Mouse (Mus musculus): ENCODE measurements around the gene Txlng. TPM values are rescaled to one million over a fixed set of nuclear protein-coding genes. Genes with fewer than 3 reads are reported as not detected.
"Not testable (repeated sequence)": the region's sequence is repeated elsewhere in the genome, so short reads cannot be mapped to it uniquely, and the experiment has no call there.

Gene Txlng
- polyA plus RNA-seq, 1 experiment from 2014 or later, result 14.5 TPM

- no peak overlapping the region for H3K4me3 ChIP-seq (ENCODE audit: low read length)
- no peak overlapping the region for H3K27ac ChIP-seq (ENCODE audit: low read length)
- 43% methylated on average over 1 of the region's 1 CpGs for WGBS
- no peaks in the 10 kb centered on the region for H3K9me3 ChIP-seq (ENCODE audit: control insufficient read depth, low read length)
- no peaks in the 10 kb centered on the region for H3K4me1 ChIP-seq (replicated peaks; ENCODE audit: control insufficient read depth, insufficient read depth, low read length)
- H3K36me3 ChIP-seq (ENCODE audit: control insufficient read depth, insufficient read depth, low read length), result no peaks in the 10 kb centered on the region
- H3K27me3 ChIP-seq (ENCODE audit: control insufficient read depth, insufficient read depth, low read depth, low read length), result no peaks in the 10 kb centered on the region
- no peak overlapping the region for H3K4me2 ChIP-seq (ENCODE audit: low read depth, low read length)
- H3K9ac ChIP-seq (ENCODE audit: low read length), result no peak overlapping the region
- no peak for ATAC-seq (ENCODE audit: low read depth)
Measured at GRCm38 (mm10) chrX:162831542-162831941, 2.3 kb upstream of the Txlng start.

GRCm38 (mm10) chrX:162831036-162831435 lies 1.8 kb upstream of the Txlng start:
- H3K27ac ChIP-seq (ENCODE audit: low read length), result no peak overlapping the region
- H3K27me3 ChIP-seq (ENCODE audit: control insufficient read depth, insufficient read depth, low read depth, low read length), result no peaks in the 10 kb centered on the region
- no peak for ATAC-seq (ENCODE audit: low read depth)
- 25% methylated on average over 1 of the region's 1 CpGs for WGBS
- H3K36me3 ChIP-seq (ENCODE audit: control insufficient read depth, insufficient read depth, low read length), result no peaks in the 10 kb centered on the region
- no peaks in the 10 kb centered on the region for H3K4me1 ChIP-seq (replicated peaks; ENCODE audit: control insufficient read depth, insufficient read depth, low read length)
- no peak overlapping the region for H3K9ac ChIP-seq (ENCODE audit: low read length)
- H3K4me2 ChIP-seq (ENCODE audit: low read depth, low read length), result no peak overlapping the region
- no peak overlapping the region for H3K4me3 ChIP-seq (ENCODE audit: low read length)
- no peaks in the 10 kb centered on the region for H3K9me3 ChIP-seq (ENCODE audit: control insufficient read depth, low read length)

GRCm38 (mm10) chrX:162830313-162830712 lies 1.1 kb upstream of the Txlng start:
- H3K4me3 ChIP-seq (ENCODE audit: low read length); H3K4me1 ChIP-seq (replicated peaks; ENCODE audit: control insufficient read depth, insufficient read depth, low read length); H3K27me3 ChIP-seq (ENCODE audit: control insufficient read depth, insufficient read depth, low read depth, low read length); H3K9ac ChIP-seq (ENCODE audit: low read length); H3K27ac ChIP-seq (ENCODE audit: low read length); H3K9me3 ChIP-seq (ENCODE audit: control insufficient read depth, low read length); ATAC-seq (ENCODE audit: low read depth); H3K36me3 ChIP-seq (ENCODE audit: control insufficient read depth, insufficient read depth, low read length); H3K4me2 ChIP-seq (ENCODE audit: low read depth, low read length): not testable (repeated sequence)
- whole genome bisulfite sequencing, result 41% methylated on average over 2 of the region's 2 CpGs

GRCm38 (mm10) chrX:162829741-162830140 lies 487 bp upstream of the Txlng start:
- H3K4me1 ChIP-seq (replicated peaks; ENCODE audit: control insufficient read depth, insufficient read depth, low read length), result no peaks in the 10 kb centered on the region

GRCm38 (mm10) chrX:162828783-162829182 lies 471 bp downstream of the Txlng start:
- H3K4me1 ChIP-seq (replicated peaks; ENCODE audit: control insufficient read depth, insufficient read depth, low read length), result no peaks in the 10 kb centered on the region
- H3K27me3 ChIP-seq (ENCODE audit: control insufficient read depth, insufficient read depth, low read depth, low read length), result no peaks in the 10 kb centered on the region
- H3K4me2 ChIP-seq (ENCODE audit: low read depth, low read length), result peak overlapping the region; percentile 81
- H3K36me3 ChIP-seq (ENCODE audit: control insufficient read depth, insufficient read depth, low read length), result no peaks in the 10 kb centered on the region
- peak overlapping the region; percentile 69 for H3K9ac ChIP-seq (ENCODE audit: low read length)
- H3K27ac ChIP-seq (ENCODE audit: low read length), result no peak overlapping the region; the same call in 1 of the 2 replicates
- WGBS, result 24% methylated on average over 14 of the region's 20 CpGs
- no peaks in the 10 kb centered on the region for H3K9me3 ChIP-seq (ENCODE audit: control insufficient read depth, low read length)
- peak overlapping the region; percentile 59 for H3K4me3 ChIP-seq (ENCODE audit: low read length)
- peak; percentile 15; the same call in 1 of the 2 replicates for ATAC-seq (ENCODE audit: low read depth)

More at GRCm38 (mm10) chrX:162829741-162830140, 487 bp upstream of the Txlng start:
- WGBS, result 38% methylated on average over 5 of the region's 5 CpGs
- H3K9ac ChIP-seq (ENCODE audit: low read length), result 0 out of 2 replicates have a peak overlapping the region, but pooled peaks have one; percentile 39
- peak overlapping the region; percentile 43; the same call in 1 of the 2 replicates for H3K27ac ChIP-seq (ENCODE audit: low read length)
- ATAC-seq (ENCODE audit: low read depth), result no peak
- peak overlapping the region; percentile 59 for H3K4me3 ChIP-seq (ENCODE audit: low read length)
- peak overlapping the region; percentile 36 for H3K4me2 ChIP-seq (ENCODE audit: low read depth, low read length)
- H3K9me3 ChIP-seq (ENCODE audit: control insufficient read depth, low read length), result no peaks in the 10 kb centered on the region
- H3K27me3 ChIP-seq (ENCODE audit: control insufficient read depth, insufficient read depth, low read depth, low read length), result no peaks in the 10 kb centered on the region
- no peaks in the 10 kb centered on the region for H3K36me3 ChIP-seq (ENCODE audit: control insufficient read depth, insufficient read depth, low read length)

GRCm38 (mm10) chrX:162828016-162828415 lies 1.2 kb downstream of the Txlng start:
- H3K36me3 ChIP-seq (ENCODE audit: control insufficient read depth, insufficient read depth, low read length), result no peaks in the 10 kb centered on the region
- peak overlapping the region; percentile 81 for H3K4me2 ChIP-seq (ENCODE audit: low read depth, low read length)
- no peak overlapping the region for H3K9ac ChIP-seq (ENCODE audit: low read length)
- H3K9me3 ChIP-seq (ENCODE audit: control insufficient read depth, low read length), result no peaks in the 10 kb centered on the region
- no peaks in the 10 kb centered on the region for H3K27me3 ChIP-seq (ENCODE audit: control insufficient read depth, insufficient read depth, low read depth, low read length)
- no peaks in the 10 kb centered on the region for H3K4me1 ChIP-seq (replicated peaks; ENCODE audit: control insufficient read depth, insufficient read depth, low read length)
- WGBS, result 33% methylated on average over 6 of the region's 6 CpGs
- ATAC-seq (ENCODE audit: low read depth), result no peak
- 0 out of 2 replicates have a peak overlapping the region, but pooled peaks have one; percentile 17 for H3K27ac ChIP-seq (ENCODE audit: low read length)
- peak overlapping the region; percentile 59 for H3K4me3 ChIP-seq (ENCODE audit: low read length)

GRCm38 (mm10) chrX:162800371-162800770 lies 28.9 kb downstream of the Txlng start:
- Histone ChIP-seq H3K27ac (ENCODE audit: low read length) (no peak overlapping the region), H3K4me2 (ENCODE audit: low read depth, low read length) (no peak overlapping the region), H3K4me1 (replicated peaks; ENCODE audit: control insufficient read depth, insufficient read depth, low read length) (no peaks in the 10 kb centered on the region), H3K36me3 (ENCODE audit: control insufficient read depth, insufficient read depth, low read length) (0 out of 2 replicates have a peak, but pooled peaks cover 2% of the 10 kb centered on the region), H3K27me3 (ENCODE audit: control insufficient read depth, insufficient read depth, low read depth, low read length) (no peaks in the 10 kb centered on the region), H3K9me3 (ENCODE audit: control insufficient read depth, low read length) (no peaks in the 10 kb centered on the region), H3K9ac (ENCODE audit: low read length) (no peak overlapping the region), H3K4me3 (ENCODE audit: low read length) (no peak overlapping the region)
- ATAC-seq (ENCODE audit: low read depth), result no peak

- H3K9me3 ChIP-seq (ENCODE audit: control insufficient read depth, low read length); H3K4me1 ChIP-seq (replicated peaks; ENCODE audit: control insufficient read depth, insufficient read depth, low read length); ATAC-seq (ENCODE audit: low read depth); H3K36me3 ChIP-seq (ENCODE audit: control insufficient read depth, insufficient read depth, low read length); H3K27ac ChIP-seq (ENCODE audit: low read length); H3K9ac ChIP-seq (ENCODE audit: low read length); H3K4me2 ChIP-seq (ENCODE audit: low read depth, low read length); H3K27me3 ChIP-seq (ENCODE audit: control insufficient read depth, insufficient read depth, low read depth, low read length); H3K4me3 ChIP-seq (ENCODE audit: low read length): not testable (repeated sequence)
- WGBS, result 79% methylated on average over 5 of the region's 5 CpGs
Measured at GRCm38 (mm10) chrX:162791392-162791791, 37.9 kb downstream of the Txlng start.

- 53% methylated on average over 1 of the region's 1 CpGs for WGBS
- no peak overlapping the region for H3K9ac ChIP-seq (ENCODE audit: low read length)
Measured at GRCm38 (mm10) chrX:162788372-162788771, 40.9 kb downstream of the Txlng start.

GRCm38 (mm10) chrX:162770726-162771125 lies 58.5 kb downstream of the Txlng start:
- H3K9me3 ChIP-seq (ENCODE audit: control insufficient read depth, low read length), result no peaks in the 10 kb centered on the region
- no peaks in the 10 kb centered on the region for H3K27me3 ChIP-seq (ENCODE audit: control insufficient read depth, insufficient read depth, low read depth, low read length)
- no peak overlapping the region for H3K9ac ChIP-seq (ENCODE audit: low read length)
- no peak overlapping the region for H3K27ac ChIP-seq (ENCODE audit: low read length)
- no peaks in the 10 kb centered on the region for H3K4me1 ChIP-seq (replicated peaks; ENCODE audit: control insufficient read depth, insufficient read depth, low read length)
- no peak for ATAC-seq (ENCODE audit: low read depth)
- H3K4me3 ChIP-seq (ENCODE audit: low read length), result no peak overlapping the region
- 68% methylated on average over 1 of the region's 1 CpGs for WGBS
- H3K4me2 ChIP-seq (ENCODE audit: low read depth, low read length), result no peak overlapping the region
- H3K36me3 ChIP-seq (ENCODE audit: control insufficient read depth, insufficient read depth, low read length), result 0 out of 2 replicates have a peak, but pooled peaks cover 10% of the 10 kb centered on the region

More at GRCm38 (mm10) chrX:162788372-162788771, 40.9 kb downstream of the Txlng start:
- Histone ChIP-seq H3K4me3 (ENCODE audit: low read length) (no peak overlapping the region), H3K36me3 (ENCODE audit: control insufficient read depth, insufficient read depth, low read length) (peaks cover 2% of the 10 kb centered on the region; the same call in 1 of the 2 replicates), H3K27ac (ENCODE audit: low read length) (no peak overlapping the region), H3K27me3 (ENCODE audit: control insufficient read depth, insufficient read depth, low read depth, low read length) (no peaks in the 10 kb centered on the region; the same call in 1 of the 2 replicates), H3K9me3 (ENCODE audit: control insufficient read depth, low read length) (no peaks in the 10 kb centered on the region), H3K4me2 (ENCODE audit: low read depth, low read length) (no peak overlapping the region), H3K4me1 (replicated peaks; ENCODE audit: control insufficient read depth, insufficient read depth, low read length) (no peaks in the 10 kb centered on the region)
- ATAC-seq (ENCODE audit: low read depth), result no peak
